Mouse (Mus musculus) thymus, postnatal 36 days (tissue): ENCODE results near the gene Ifi206.
"Not testable (repeated sequence)": the region's sequence is repeated elsewhere in the genome, so short reads cannot be mapped to it uniquely, and the experiment has no call there.

ENCODE experiments used
- DNase-seq, 2 experiments: peaks; one replicate each; pipeline ENCODE4 v3.0.0; 2022; ENCODE audit warnings: mixed read lengths in 2 of 2

The Ifi206 gene

GRCm38 (mm10) chr1:173490812-173491480 is at the start of gene Ifi206:
Gene Ifi206 (minus strand): TSS chr1:173491041.
- DNase-seq: peak; percentile 28 to 29

GRCm38 (mm10) chr1:173535791-173536190 is 45.0 kb upstream of the Ifi206 start, which contains the start of gene Ifi214:
Gene Ifi214 (minus strand): TSS chr1:173535957.
- DNase-seq: not testable (repeated sequence)

- no peak for DNase-seq
These were observed 30.6 kb upstream of the Ifi206 start for GRCm38 (mm10) chr1:173521452-173521851.

- not testable (repeated sequence) for DNase-seq
These were observed 19.8 kb upstream of the Ifi206 start for GRCm38 (mm10) chr1:173510595-173510994.

GRCm38 (mm10) chr1:173491483-173491882 is 642 bp upstream of the Ifi206 start:
- DNase-seq: not testable (repeated sequence)

- not testable (repeated sequence) for DNase-seq
These were observed 9.7 kb downstream of the Ifi206 start for GRCm38 (mm10) chr1:173481182-173481574.

- not testable (repeated sequence) for DNase-seq
These were observed 10.3 kb downstream of the Ifi206 start for GRCm38 (mm10) chr1:173480399-173481181.

GRCm38 (mm10) chr1:173456761-173457160 is 34.1 kb downstream of the Ifi206 start:
- DNase-seq: no peak

- DNase-seq: no peak
These were observed 34.6 kb downstream of the Ifi206 start for GRCm38 (mm10) chr1:173456139-173456754.

GRCm38 (mm10) chr1:173451665-173452064 is 39.2 kb downstream of the Ifi206 start:
- DNase-seq: no peak

GRCm38 (mm10) chr1:173450621-173451020 is 40.2 kb downstream of the Ifi206 start:
- no peak for DNase-seq

GRCm38 (mm10) chr1:173447067-173447466 is 43.8 kb downstream of the Ifi206 start:
- DNase-seq: no peak

GRCm38 (mm10) chr1:173443061-173443460 is 47.8 kb downstream of the Ifi206 start:
- DNase-seq: no peak

GRCm38 (mm10) chr1:173441210-173441609 is 49.6 kb downstream of the Ifi206 start:
- DNase-seq: peak; percentile 59 to 60

- peak in 1 of 2 experiments; percentile 28 for DNase-seq
These were observed 50.2 kb downstream of the Ifi206 start for GRCm38 (mm10) chr1:173440681-173441080.

GRCm38 (mm10) chr1:173437161-173437953 is 53.5 kb downstream of the Ifi206 start:
- DNase-seq: no peak

GRCm38 (mm10) chr1:173432411-173432810 is 58.4 kb downstream of the Ifi206 start:
- DNase-seq: no peak

GRCm38 (mm10) chr1:173429995-173430699 is 60.7 kb downstream of the Ifi206 start:
- DNase-seq: no peak

- no peak for DNase-seq
These were observed 63.5 kb downstream of the Ifi206 start for GRCm38 (mm10) chr1:173427385-173427784.

GRCm38 (mm10) chr1:173426345-173426744 is 64.5 kb downstream of the Ifi206 start:
- no peak for DNase-seq

- peak; percentile 28 to 37 for DNase-seq
These were observed 70.5 kb downstream of the Ifi206 start for GRCm38 (mm10) chr1:173420374-173420773.
